Mouse (Mus musculus) monocyte, adult 5-6 weeks (primary cell): ENCODE data around the gene Gpr107. TPM values are rescaled to one million over a fixed set of nuclear protein-coding genes. Genes with fewer than 3 reads are reported as not detected.

Source experiments
- ATAC-seq: fragments of 153-309, 156-312 bp; replicated peaks from 2 replicates; pipeline ENCODE4 v1.8.0; 2017; ENCODE audit warnings: mild to moderate bottlenecking; ENCODE audit not compliant: low TSS enrichment, insufficient number of reproducible peaks, severe bottlenecking, poor library complexity, low FRiP score
- total RNA-seq: library from RNA; stranded (forward); fragments of 200-1000, 200-491, 200-594 nt; gene quantifications from 3 replicates; pipeline ENCODE4 v1.2.3, GENCODE M21; 2017

The Gpr107 gene
- total RNA-seq, 1 experiment from 2014 or later, result 35.7 TPM

GRCm38 (mm10) chr2:31258609-31259366 is 106.7 kb downstream of the Gpr107 start:
- ATAC-seq, result peak; percentile 45

- ATAC-seq, result no peak
Measured at GRCm38 (mm10) chr2:31259367-31259920, 107.3 kb downstream of the Gpr107 start.

- ATAC-seq, result no peak
Measured at GRCm38 (mm10) chr2:31260549-31260948, 108.4 kb downstream of the Gpr107 start.

GRCm38 (mm10) chr2:31263039-31263461 is 110.9 kb downstream of the Gpr107 start:
- ATAC-seq, result no peak

GRCm38 (mm10) chr2:31263746-31264378 is 111.7 kb downstream of the Gpr107 start:
- no peak for ATAC-seq

GRCm38 (mm10) chr2:31267447-31267846 is 115.3 kb downstream of the Gpr107 start:
- ATAC-seq, result no peak

Other genes with a start within 250 kb of the Gpr107 start
- gene Ptges, start 222.5 kb upstream of the Gpr107 start, total RNA-seq, result 0.10 to 4.4 TPM (median 0.11 TPM) in 3 replicates
- 36.4 to 42.7 TPM (median 42.4 TPM) in 3 replicates for gene Tor1b, start 199.4 kb upstream of the Gpr107 start, total RNA-seq
- 78.8 to 178 TPM (median 108 TPM) in 3 replicates for gene Tor1a, start 184.4 kb upstream of the Gpr107 start, total RNA-seq
- gene BC005624, start 170.1 kb upstream of the Gpr107 start, total RNA-seq, result 95.8 to 155 TPM (median 141 TPM) in 3 replicates
- gene Usp20, start 170.0 kb upstream of the Gpr107 start, total RNA-seq, result 2.2 to 10.4 TPM (median 3.5 TPM) in 3 replicates
- 39.1 to 101 TPM (median 67.2 TPM) in 3 replicates for gene Fnbp1, start 10.3 kb upstream of the Gpr107 start, total RNA-seq
- not detected in 3 replicates for gene Ncs1, start 93.5 kb downstream of the Gpr107 start, total RNA-seq
- gene Hmcn2, start 162.1 kb downstream of the Gpr107 start, total RNA-seq, result not detected in 3 replicates